Mouse (Mus musculus): ENCODE measurements around the gene Gm4894. TPM values are rescaled to one million over a fixed set of nuclear protein-coding genes. Genes with fewer than 3 reads are reported as not detected.

Gene Gm4894
- polyA plus RNA-seq, 1 experiment from 2014 or later: not detected

DNA sequence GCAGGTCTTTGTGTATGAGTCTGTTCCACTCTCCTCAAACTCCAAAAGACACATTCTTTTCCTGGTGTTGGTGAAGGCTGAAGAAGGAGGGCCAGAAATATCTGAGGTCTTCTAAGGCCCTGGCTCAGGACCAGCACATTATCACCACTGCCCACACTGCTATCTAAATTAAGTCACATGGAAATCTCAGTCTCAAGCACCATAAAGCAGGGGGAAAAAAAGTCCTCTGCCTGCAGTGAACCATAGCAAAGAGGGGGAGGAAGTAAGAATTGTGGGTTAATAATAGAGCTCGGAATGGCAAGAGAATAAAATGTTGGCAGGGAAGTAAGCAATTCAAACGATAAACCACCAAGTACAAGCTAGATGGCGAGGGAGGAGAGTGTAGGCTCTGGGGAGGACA is 57.2 kb downstream of the Gm4894 start:
- no peak overlapping the region for H3K4me3 ChIP-seq (ENCODE audit: inconsistent target)
- 65% methylated on average over 3 of the region's 3 CpGs for WGBS (ENCODE audit: missing documents)
- H3K36me3 ChIP-seq (ENCODE audit: inconsistent target): no peaks in the 10 kb centered on the region
- H3K79me2 ChIP-seq (ENCODE audit: inconsistent target): no peaks in the 10 kb centered on the region
- H3K27ac ChIP-seq: no peak overlapping the region

GRCm38 (mm10) chr9:49310821-49311220 is 60.5 kb downstream of the Gm4894 start:
- 46% methylated on average over 4 of the region's 4 CpGs for WGBS (ENCODE audit: missing documents)
- Histone ChIP-seq H3K27ac (no peak overlapping the region), H3K36me3 (ENCODE audit: inconsistent target) (no peaks in the 10 kb centered on the region)

DNA sequence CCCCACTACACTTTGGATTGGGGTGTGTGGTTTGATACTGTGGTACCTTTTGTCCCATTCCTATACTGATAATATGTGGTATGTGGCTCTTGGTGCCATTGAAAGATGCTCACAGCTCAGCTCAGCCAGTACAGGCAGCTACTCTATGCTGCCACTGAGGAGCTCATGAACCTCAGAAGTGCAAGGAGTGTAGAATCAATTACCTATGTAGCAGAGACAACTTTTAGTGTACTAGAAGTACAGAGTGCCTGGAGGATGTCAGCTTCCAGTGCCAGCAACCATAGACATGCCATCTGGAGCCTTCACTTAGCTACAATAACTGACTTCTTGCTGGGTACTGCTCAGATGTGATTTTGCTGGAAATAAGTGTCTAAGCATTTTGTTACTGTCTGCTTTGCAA is 68.3 kb downstream of the Gm4894 start:
- no peaks in the 10 kb centered on the region for H3K36me3 ChIP-seq (ENCODE audit: inconsistent target)
- no peaks in the 10 kb centered on the region for H3K79me2 ChIP-seq (ENCODE audit: inconsistent target)
- no peak overlapping the region for H3K27ac ChIP-seq
- H3K4me3 ChIP-seq (ENCODE audit: inconsistent target): no peak overlapping the region

More at GRCm38 (mm10) chr9:49310821-49311220, 60.5 kb downstream of the Gm4894 start:
- H3K79me2 ChIP-seq (ENCODE audit: inconsistent target): no peaks in the 10 kb centered on the region
- H3K4me3 ChIP-seq (ENCODE audit: inconsistent target): no peak overlapping the region

Other genes starting within 250 kb of the Gm4894 start
- gene Zw10, start 194.9 kb upstream of the Gm4894 start, polyA plus RNA-seq (2018): 7.8 to 13.5 TPM (median 10.9 TPM) in 3 replicates
- not detected in 3 replicates for gene Tmprss5, start 169.3 kb upstream of the Gm4894 start, polyA plus RNA-seq (2018)
- gene Drd2, start 90.1 kb downstream of the Gm4894 start, polyA plus RNA-seq (2018): not detected in 3 replicates
- not detected in 3 replicates for gene Ankk1, start 176.5 kb downstream of the Gm4894 start, polyA plus RNA-seq (2018)
- gene Ttc12, start 235.7 kb downstream of the Gm4894 start, polyA plus RNA-seq (2018): 4.5 to 7.5 TPM (median 5.1 TPM) in 3 replicates